In genomic region chr13:103333153-103333552, GRCm38 (mm10) we compare ENCODE assay signal across 8 mouse cellular contexts. TPM values are rescaled to one million over a fixed set of nuclear protein-coding genes. Genes with fewer than 3 reads are reported as not detected.
A peak's percentile ranks its signal among the peaks of the same experiment; 100 is the strongest.
DNase-seq lines count a peak whose midpoint lies in the region; ATAC-seq and TF ChIP-seq lines count a peak whose summit lies in the region.

No protein-coding gene starts in this region.

- H3K36me3 ChIP-seq in E14TG2a.4 (ENCODE audit: insufficient read depth, low read length) = no peaks in the 10 kb centered on the region
- no peaks in the 10 kb centered on the region for H3K36me3 ChIP-seq in forebrain, embryonic 16.5 days (ENCODE audit: control insufficient read depth, insufficient read depth)
- no peaks in the 10 kb centered on the region for H3K36me3 ChIP-seq in liver, embryonic 13.5 days

- H3K9ac ChIP-seq in forebrain, embryonic 16.5 days (replicated peaks; ENCODE audit: low read depth, low read length) = no peak overlapping the region
- no peak overlapping the region for H3K9ac ChIP-seq in liver, embryonic 13.5 days

- ATAC-seq in forebrain, embryonic 16.5 days = no peak
- ATAC-seq in liver, embryonic 13.5 days (ENCODE audit: low read depth) = no peak
- ATAC-seq in CD4-positive, CD25-positive, alpha-beta regulatory T cell, adult 4 months = no peak

- peaks cover 63% of the 10 kb centered on the region for H3K27me3 ChIP-seq in E14TG2a.4 (ENCODE audit: insufficient read depth, low read length)
- H3K27me3 ChIP-seq in forebrain, embryonic 16.5 days (replicated peaks; ENCODE audit: control insufficient read depth, insufficient read depth, low read length) = peaks cover 24% of the 10 kb centered on the region
- H3K27me3 ChIP-seq in liver, embryonic 13.5 days = peaks cover 62% of the 10 kb centered on the region

- H3K4me3 ChIP-seq in gastrocnemius, adult 2 months = peak overlapping the region; percentile 93
- peak overlapping the region; percentile 90 for H3K4me3 ChIP-seq in E14TG2a.4 (replicated peaks; ENCODE audit: low read length)
- peak overlapping the region; percentile 64 for H3K4me3 ChIP-seq in forebrain, embryonic 16.5 days (replicated peaks; ENCODE audit: low read length)
- H3K4me3 ChIP-seq in liver, embryonic 13.5 days (replicated peaks) = peak overlapping the region; percentile 60; the same call in 1 of the 2 replicates

- H3K27ac ChIP-seq in gastrocnemius, adult 2 months = peak overlapping the region; percentile 82
- H3K27ac ChIP-seq in forebrain, embryonic 16.5 days (ENCODE audit: low read length) = no peak overlapping the region
- no peak overlapping the region for H3K27ac ChIP-seq in liver, embryonic 13.5 days

- intact Hi-C loops in gastrocnemius, adult 2 months (cut with DNase I) = loop anchor here (5.0 kb wide), 1 partner anchor 161 kb away; no protein-coding TSS in a partner anchor

- 3% methylated on average over 17 of the region's 17 CpGs for WGBS in forebrain, embryonic 16.5 days
- 3% methylated on average over 17 of the region's 17 CpGs for WGBS in liver, embryonic 13.5 days (ENCODE audit: insufficient replicate concordance)

- H3K9me3 ChIP-seq in E14TG2a.4 (ENCODE audit: low read length) = no peaks in the 10 kb centered on the region
- H3K9me3 ChIP-seq in forebrain, embryonic 16.5 days (ENCODE audit: control insufficient read depth, low read length) = no peaks in the 10 kb centered on the region
- no peaks in the 10 kb centered on the region for H3K9me3 ChIP-seq in liver, embryonic 13.5 days (replicated peaks)

- DNase-seq in gastrocnemius, adult 2 months = no peak
- no peak for DNase-seq in gastrocnemius, adult 8-10 months (ENCODE audit: low spot score in 2 of 2)
- no peak for DNase-seq in liver, embryonic 13.5 days
- no peak for DNase-seq in gastrocnemius, postnatal 4 days (ENCODE audit: low spot score in 2 of 2)
- DNase-seq in cerebellum, adult 11 months = no peak

- H3K4me1 ChIP-seq in E14TG2a.4 (replicated peaks; ENCODE audit: low read depth, low read length) = peaks cover 30% of the 10 kb centered on the region
- peaks cover 17% of the 10 kb centered on the region for H3K4me1 ChIP-seq in forebrain, embryonic 16.5 days (replicated peaks; ENCODE audit: control insufficient read depth, insufficient read depth, low read length)
- peaks cover 8% of the 10 kb centered on the region for H3K4me1 ChIP-seq in liver, embryonic 13.5 days (replicated peaks)

- TF ChIP-seq CTCF in gastrocnemius, adult 2 months (IDR thresholded peaks at IDR 0.05) = no peak
- no peak for TF ChIP-seq CTCF in E14TG2a.4 (conservative IDR thresholded peaks at IDR 0.05; ENCODE audit: low read length)

- peak overlapping the region; percentile 98 for H3K4me2 ChIP-seq in forebrain, embryonic 16.5 days (ENCODE audit: low read length)
- H3K4me2 ChIP-seq in liver, embryonic 13.5 days = peak overlapping the region; percentile 73

RNA-seq across cellular contexts. Expression of gene Mast4, which starts 1.1 kb away (rescaled TPM):
- total RNA-seq in gastrocnemius, adult 2 months (2021) = 10 to 100 TPM; 47.2 to 49.9 TPM
- total RNA-seq in gastrocnemius, adult 8-10 months (2022) = 10 to 100 TPM; 39.8 to 69.8 (median 49.5) TPM
- 9.4 and 15.7 TPM in 2 replicates for polyA plus RNA-seq in forebrain, embryonic 16.5 days (2015; fragmentation: Nextera tagmentation; extraction: Ambion mirVana)
- polyA plus RNA-seq in liver, embryonic 13.5 days (2015; fragmentation: Nextera tagmentation; extraction: Ambion mirVana) = 2.8 and 3.3 TPM in 2 replicates
- total RNA-seq in gastrocnemius, postnatal 4 days (2021) = 10 to 100 TPM; 45.1 to 46.7 TPM
- 10 to 100 TPM; 18.5 to 22.4 TPM for polyA plus RNA-seq in CD4-positive, CD25-positive, alpha-beta regulatory T cell, adult 4 months (2017; shearing (Covaris generic))
